Mouse (Mus musculus) liver, embryonic 13.5 days (tissue): ENCODE data around the gene Snrpd2. TPM values are rescaled to one million over a fixed set of nuclear protein-coding genes. Genes with fewer than 3 reads are reported as not detected.

ENCODE experiments used
- ATAC-seq: fragments of 200-750 bp; cut with Nextera tagmentation; 2 replicates; pipeline ENCODE4 v1.8.0; 2017; ENCODE audit warnings: low read depth, mild to moderate bottlenecking, moderate number of reproducible peaks, moderate library complexity
- DNase-seq: peaks from one replicate; pipeline ENCODE4 v3.0.0; 2022
- H3K27ac ChIP-seq: fragments of 300-500 bp; sonication (generic); 2 replicates; pipeline ENCODE4 v1.5.1; 2015; ENCODE audit warnings: moderate library complexity, mild to moderate bottlenecking, inconsistent platforms
- H3K27me3 ChIP-seq: fragments of 300-500 bp; sonication (generic); 2 replicates; pipeline ENCODE4 v1.6.1; 2015; ENCODE audit warnings: mild to moderate bottlenecking, inconsistent platforms
- H3K36me3 ChIP-seq: fragments of 300-500 bp; sonication (generic); 2 replicates; pipeline ENCODE4 v1.6.1; 2015; ENCODE audit warnings: mild to moderate bottlenecking, inconsistent platforms
- H3K4me1 ChIP-seq: fragments of 300-500 bp; sonication (generic); replicated peaks from 2 replicates; pipeline ENCODE4 v1.6.1; 2015; ENCODE audit warnings: inconsistent platforms
- H3K4me2 ChIP-seq: fragments of 300-500 bp; sonication (generic); 2 replicates; pipeline ENCODE4 v1.6.1; 2015; ENCODE audit warnings: inconsistent platforms, mild to moderate bottlenecking, moderate library complexity
- H3K4me3 ChIP-seq: fragments of 300-500 bp; sonication (generic); replicated peaks from 2 replicates; pipeline ENCODE4 v1.5.1; 2015; ENCODE audit warnings: mild to moderate bottlenecking, inconsistent platforms
- H3K9ac ChIP-seq: fragments of 300-500 bp; sonication (generic); 2 replicates; pipeline ENCODE4 v1.6.1; 2015; ENCODE audit warnings: mild to moderate bottlenecking, inconsistent platforms
- H3K9me3 ChIP-seq: fragments of 300-500 bp; sonication (generic); replicated peaks from 2 replicates; pipeline ENCODE4 v1.6.1; 2016; ENCODE audit warnings: inconsistent platforms
- WGBS: fragments of 180-500 bp; shearing (Covaris S2); methylation state at CpG from one replicate; pipeline ENCODE4 v1.1.7; 2015; ENCODE audit not compliant: insufficient replicate concordance; 5-methylcytosine and 5-hydroxymethylcytosine counted together
- polyA plus RNA-seq: library from polyadenylated mRNA; unstranded; fragments of >200 nt; fragmentation: Nextera tagmentation; extraction: Ambion mirVana; gene quantifications from 2 replicates; pipeline ENCODE4 v1.2.1, GENCODE M21; 2015

The Snrpd2 gene
- polyA plus RNA-seq, 1 experiment from 2014 or later, result 89.4 TPM

DNA sequence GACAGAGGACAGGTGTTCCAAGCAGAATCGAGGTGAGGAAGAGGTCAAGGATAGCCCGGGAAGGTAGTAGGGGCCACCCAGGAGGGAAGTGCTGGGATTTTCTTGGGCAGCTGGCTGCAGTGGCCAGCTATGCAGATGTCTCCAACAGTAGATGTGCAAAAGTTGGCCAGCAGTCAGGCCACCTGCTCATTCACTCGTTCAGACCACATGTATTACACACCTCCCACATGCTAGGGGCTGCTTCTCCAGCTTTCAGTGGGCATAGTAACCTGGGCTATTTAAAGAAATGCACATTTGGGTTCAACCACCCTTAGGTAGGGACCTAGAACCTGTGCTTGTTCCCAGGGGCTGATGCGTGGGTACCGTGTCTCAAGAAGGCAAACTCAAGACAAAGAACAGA is 21.8 kb upstream of the Snrpd2 start:
- Histone ChIP-seq H3K4me3 (no peak overlapping the region), H3K4me2 (no peak overlapping the region), H3K27ac (no peak overlapping the region), H3K9ac (no peak overlapping the region), H3K36me3 (0 out of 2 replicates have a peak, but pooled peaks cover 7% of the 10 kb centered on the region), H3K9me3 (no peaks in the 10 kb centered on the region), H3K4me1 (peaks cover 22% of the 10 kb centered on the region), H3K27me3 (no peaks in the 10 kb centered on the region)
- DNase-seq (no peak), ATAC-seq (no peak)
- 85% methylated on average over 5 of the region's 5 CpGs for WGBS

DNA sequence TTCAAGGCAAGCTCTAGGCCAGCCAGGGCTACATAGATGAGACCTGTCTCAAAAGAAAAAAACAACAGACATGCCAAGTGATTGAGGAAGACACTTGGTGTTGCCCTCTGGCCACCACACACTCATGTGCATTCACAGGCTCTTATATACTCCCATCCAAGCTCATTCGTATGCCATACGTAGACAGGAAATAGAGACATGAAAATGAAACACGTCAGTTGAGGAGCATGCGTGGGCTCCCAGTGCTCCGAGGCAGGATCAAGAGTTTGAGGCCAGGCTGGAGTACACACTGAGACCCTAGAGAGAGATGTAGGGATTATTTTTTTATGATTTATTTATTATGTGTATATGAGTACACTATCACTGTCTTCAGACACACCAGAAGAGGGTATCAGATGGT is 20.1 kb upstream of the Snrpd2 start:
- no peak overlapping the region for H3K4me2 ChIP-seq
- 83% methylated on average over 5 of the region's 5 CpGs for WGBS
- DNase-seq (no peak), ATAC-seq (no peak)
- no peak overlapping the region for H3K9ac ChIP-seq
- H3K4me3 ChIP-seq, result no peak overlapping the region
- H3K27me3 ChIP-seq, result no peaks in the 10 kb centered on the region
- no peak overlapping the region for H3K27ac ChIP-seq
- peaks cover 7% of the 10 kb centered on the region; the same call in 1 of the 2 replicates for H3K36me3 ChIP-seq
- H3K4me1 ChIP-seq, result peaks cover 23% of the 10 kb centered on the region
- no peaks in the 10 kb centered on the region for H3K9me3 ChIP-seq

DNA sequence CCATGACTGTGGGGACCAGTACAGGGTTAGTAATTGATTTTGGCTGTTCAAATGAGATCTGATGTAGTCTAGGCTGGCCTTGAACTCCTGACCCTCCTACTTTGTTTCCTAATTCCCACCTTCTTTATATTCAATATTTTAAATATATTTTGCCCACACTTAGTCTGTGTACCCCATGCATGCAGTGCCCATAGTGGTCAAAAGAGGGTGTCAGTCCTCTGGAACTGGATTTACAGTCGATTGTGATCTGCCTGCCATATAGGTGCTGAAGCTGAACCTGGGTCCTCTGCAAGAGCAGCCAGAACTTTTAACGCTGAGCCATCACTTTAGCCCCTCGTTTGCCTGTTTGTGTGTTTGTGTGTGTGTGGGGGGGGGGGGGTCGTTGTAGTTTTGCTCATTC is 18.9 kb upstream of the Snrpd2 start:
- DNase-seq, result no peak
- H3K9me3 ChIP-seq, result no peaks in the 10 kb centered on the region
- WGBS, result 30% methylated on average over 4 of the region's 4 CpGs
- H3K4me1 ChIP-seq, result peaks cover 23% of the 10 kb centered on the region
- no peak for ATAC-seq
- no peaks in the 10 kb centered on the region for H3K27me3 ChIP-seq
- peak overlapping the region; percentile 72 for H3K4me2 ChIP-seq
- 0 out of 2 replicates have a peak overlapping the region, but pooled peaks have one; percentile 73 for H3K27ac ChIP-seq
- peak overlapping the region; percentile 48; the same call in 1 of the 2 replicates for H3K4me3 ChIP-seq
- H3K9ac ChIP-seq, result no peak overlapping the region
- peaks cover 16% of the 10 kb centered on the region for H3K36me3 ChIP-seq

DNA sequence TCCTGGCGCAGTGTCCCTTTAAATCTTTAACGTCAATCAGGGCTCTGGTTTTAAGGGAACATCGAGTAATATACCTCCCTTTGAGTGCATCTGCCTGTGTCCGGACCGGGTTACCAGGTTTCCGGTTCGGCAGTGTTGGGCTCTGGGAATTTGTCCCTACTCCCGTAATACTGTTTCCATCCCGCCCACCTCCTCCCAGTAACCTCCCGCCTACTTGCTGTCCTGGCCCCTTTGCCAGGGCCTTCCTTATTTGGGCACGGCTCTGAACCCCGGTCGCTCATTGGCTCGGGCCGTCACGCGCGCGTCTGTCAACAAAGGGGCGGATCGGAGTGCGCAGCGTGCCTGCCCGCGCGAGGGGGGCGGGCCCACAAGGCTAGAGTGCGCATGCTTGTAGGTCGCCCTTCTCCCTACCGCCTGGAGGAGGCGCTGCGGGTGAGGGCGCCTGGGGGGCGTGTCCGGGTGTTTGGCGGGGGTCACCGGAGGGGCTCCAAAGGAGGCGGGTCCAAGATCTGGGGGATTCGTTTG is 18.1 kb upstream of the Snrpd2 start:
- H3K36me3 ChIP-seq, result peaks cover 19% of the 10 kb centered on the region
- H3K4me1 ChIP-seq, result peaks cover 23% of the 10 kb centered on the region
- no peaks in the 10 kb centered on the region for H3K9me3 ChIP-seq
- peak overlapping the region; percentile 48 for H3K4me3 ChIP-seq
- 2% methylated on average over 38 of the region's 39 CpGs for WGBS
- ATAC-seq, result peak; percentile 95
- DNase-seq, result peak; percentile 89
- H3K4me2 ChIP-seq, result peak overlapping the region; percentile 72
- no peaks in the 10 kb centered on the region for H3K27me3 ChIP-seq
- H3K27ac ChIP-seq, result peak overlapping the region; percentile 73; the same call in 1 of the 2 replicates
- peak overlapping the region; percentile 53 for H3K9ac ChIP-seq

DNA sequence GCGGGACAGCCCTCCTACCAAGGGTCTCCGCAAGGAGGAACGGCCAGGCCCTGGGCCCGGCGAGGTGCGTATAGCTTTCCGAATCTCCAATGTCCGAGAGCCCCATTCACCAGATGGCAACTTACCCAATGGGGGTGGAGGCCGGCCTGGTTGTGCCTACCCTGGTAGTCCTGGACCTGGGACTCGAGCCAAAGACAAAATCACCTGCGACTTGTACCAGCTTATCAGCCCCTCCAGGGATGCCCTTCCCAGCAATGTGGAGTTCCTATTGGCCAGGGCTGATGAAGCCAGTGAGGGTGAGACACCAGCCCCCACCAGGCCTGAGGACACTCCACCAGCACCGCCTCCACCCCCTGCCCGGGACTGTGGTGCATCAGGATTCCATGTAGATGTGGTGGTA is 13.4 kb upstream of the Snrpd2 start:
- Histone ChIP-seq H3K27me3 (no peaks in the 10 kb centered on the region), H3K27ac (no peak overlapping the region), H3K9ac (no peak overlapping the region), H3K4me1 (peaks cover 12% of the 10 kb centered on the region), H3K9me3 (no peaks in the 10 kb centered on the region), H3K4me2 (no peak overlapping the region), H3K4me3 (no peak overlapping the region), H3K36me3 (peaks cover 56% of the 10 kb centered on the region)
- DNase-seq (no peak), ATAC-seq (no peak)
- WGBS, result 86% methylated on average over 13 of the region's 13 CpGs

DNA sequence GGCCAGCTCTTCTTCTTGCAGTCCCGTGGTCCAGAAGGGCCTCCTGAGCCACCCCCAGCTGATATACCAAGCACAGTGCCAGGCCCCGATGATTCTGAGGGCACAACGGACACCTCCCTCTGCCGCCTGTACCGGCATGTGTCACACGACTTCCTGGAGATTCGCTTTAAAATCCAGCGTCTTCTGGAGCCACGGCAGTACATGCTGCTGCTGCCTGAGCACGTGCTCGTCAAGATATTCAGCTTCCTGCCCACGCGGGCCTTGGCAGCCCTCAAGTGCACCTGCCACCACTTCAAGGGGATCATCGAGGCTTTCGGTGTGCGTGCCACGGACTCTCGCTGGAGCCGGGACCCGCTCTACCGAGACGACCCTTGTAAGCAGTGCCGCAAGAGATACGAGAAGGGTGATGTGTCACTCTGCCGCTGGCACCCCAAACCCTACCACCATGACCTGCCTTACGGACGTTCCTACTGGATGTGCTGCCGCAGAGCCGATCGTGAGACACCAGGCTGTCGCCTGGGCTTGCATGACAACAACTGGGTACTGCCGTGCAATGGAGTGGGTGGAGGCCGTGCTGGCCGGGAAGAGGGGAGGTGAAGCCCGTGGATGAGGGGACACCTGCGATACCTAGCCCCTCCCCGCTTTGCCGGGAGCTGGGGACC is 12.7 kb upstream of the Snrpd2 start:
- no peak for ATAC-seq
- Histone ChIP-seq H3K9me3 (no peaks in the 10 kb centered on the region), H3K36me3 (peaks cover 56% of the 10 kb centered on the region), H3K4me2 (no peak overlapping the region), H3K4me3 (no peak overlapping the region), H3K27ac (no peak overlapping the region), H3K9ac (no peak overlapping the region), H3K4me1 (peaks cover 6% of the 10 kb centered on the region), H3K27me3 (no peaks in the 10 kb centered on the region)
- no peak for DNase-seq
- 86% methylated on average over 38 of the region's 38 CpGs for WGBS

DNA sequence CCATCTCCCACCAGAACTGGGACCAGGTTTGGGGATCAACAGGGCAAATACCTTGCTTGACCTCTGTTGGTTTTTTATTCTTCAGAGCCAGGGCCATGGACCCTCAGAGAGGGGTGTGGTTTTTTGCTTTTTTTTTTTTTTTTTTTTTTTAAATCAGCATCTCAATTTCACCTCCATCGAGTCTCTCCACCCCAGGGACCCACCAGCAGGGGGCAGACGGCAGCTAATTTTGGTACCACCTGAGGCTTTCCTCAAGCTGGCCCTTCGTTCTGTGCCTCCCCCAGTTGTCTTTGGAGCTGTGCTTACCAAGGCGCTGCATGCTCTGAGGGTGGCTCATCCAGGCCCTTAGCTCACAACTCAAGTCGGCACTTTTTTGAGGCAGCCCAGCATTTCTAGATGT is 12.1 kb upstream of the Snrpd2 start:
- no peak overlapping the region for H3K9ac ChIP-seq
- DNase-seq (no peak), ATAC-seq (no peak)
- H3K9me3 ChIP-seq, result no peaks in the 10 kb centered on the region
- no peaks in the 10 kb centered on the region for H3K27me3 ChIP-seq
- H3K36me3 ChIP-seq, result peaks cover 56% of the 10 kb centered on the region
- H3K4me1 ChIP-seq, result 0 out of 2 replicates have a peak, but pooled peaks cover 2% of the 10 kb centered on the region
- H3K27ac ChIP-seq, result no peak overlapping the region
- no peak overlapping the region for H3K4me2 ChIP-seq
- WGBS, result 49% methylated on average over 5 of the region's 5 CpGs
- no peak overlapping the region for H3K4me3 ChIP-seq

DNA sequence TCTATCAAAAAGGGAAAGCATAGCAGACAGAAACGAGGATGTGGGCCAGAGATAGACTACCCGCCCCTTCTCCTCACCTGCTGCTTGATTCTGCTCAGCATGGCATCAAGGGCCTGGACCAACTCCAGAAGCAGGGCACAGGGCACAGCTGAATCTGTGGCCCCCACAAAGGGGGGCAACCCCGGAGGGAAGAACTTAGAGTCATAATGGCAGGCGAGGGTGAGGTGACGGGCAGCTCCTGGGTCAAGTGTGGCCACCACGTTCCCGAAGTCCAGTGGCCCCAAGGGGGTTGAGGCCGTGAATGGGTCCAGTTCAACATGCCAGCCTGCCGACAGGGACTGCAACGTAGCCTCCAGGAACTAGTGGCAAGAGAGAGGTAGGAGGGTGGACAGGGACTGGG is 2.7 kb upstream of the Snrpd2 start:
- peaks cover 7% of the 10 kb centered on the region for H3K36me3 ChIP-seq
- DNase-seq (no peak), ATAC-seq (no peak)
- H3K4me1 ChIP-seq, result peaks cover 29% of the 10 kb centered on the region
- no peak overlapping the region for H3K4me2 ChIP-seq
- 75% methylated on average over 10 of the region's 10 CpGs for whole genome bisulfite sequencing
- no peaks in the 10 kb centered on the region for H3K9me3 ChIP-seq
- H3K27ac ChIP-seq, result no peak overlapping the region
- H3K27me3 ChIP-seq, result no peaks in the 10 kb centered on the region
- H3K9ac ChIP-seq, result no peak overlapping the region
- H3K4me3 ChIP-seq, result no peak overlapping the region

DNA sequence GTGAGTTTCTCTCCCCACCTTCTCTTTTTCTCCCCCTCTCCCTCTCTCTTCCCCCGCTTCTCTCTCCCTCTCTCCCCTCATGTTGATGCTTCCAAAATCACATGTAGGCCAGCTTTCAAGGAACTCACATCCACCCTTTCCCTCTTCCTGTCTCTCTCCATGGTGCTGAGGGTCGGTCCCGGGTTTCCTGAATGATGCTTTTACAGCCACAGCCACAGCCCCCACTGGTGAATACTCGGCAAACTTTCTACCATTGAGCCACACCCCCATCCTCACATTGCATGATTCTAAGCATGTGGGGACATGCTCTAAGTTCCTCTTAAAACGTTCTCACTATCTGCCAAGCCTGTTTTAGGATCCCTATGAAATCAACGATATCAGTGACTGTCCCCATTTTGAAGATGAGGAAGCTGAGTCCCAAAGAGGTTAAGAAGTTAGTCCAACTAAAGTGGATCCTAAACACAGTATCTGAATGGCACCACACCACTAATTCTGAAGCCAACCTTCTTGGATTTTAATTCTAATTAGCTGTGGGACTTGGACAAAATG is 2.0 kb upstream of the Snrpd2 start:
- H3K4me2 ChIP-seq, result peak overlapping the region; percentile 96
- peaks cover 14% of the 10 kb centered on the region for H3K36me3 ChIP-seq
- H3K27ac ChIP-seq, result no peak overlapping the region
- H3K4me1 ChIP-seq, result peaks cover 29% of the 10 kb centered on the region
- DNase-seq (no peak), ATAC-seq (no peak)
- H3K9me3 ChIP-seq, result no peaks in the 10 kb centered on the region
- H3K27me3 ChIP-seq, result no peaks in the 10 kb centered on the region
- H3K4me3 ChIP-seq, result peak overlapping the region; percentile 77; the same call in 1 of the 2 replicates
- 34% methylated on average over 6 of the region's 6 CpGs for WGBS
- H3K9ac ChIP-seq, result no peak overlapping the region

DNA sequence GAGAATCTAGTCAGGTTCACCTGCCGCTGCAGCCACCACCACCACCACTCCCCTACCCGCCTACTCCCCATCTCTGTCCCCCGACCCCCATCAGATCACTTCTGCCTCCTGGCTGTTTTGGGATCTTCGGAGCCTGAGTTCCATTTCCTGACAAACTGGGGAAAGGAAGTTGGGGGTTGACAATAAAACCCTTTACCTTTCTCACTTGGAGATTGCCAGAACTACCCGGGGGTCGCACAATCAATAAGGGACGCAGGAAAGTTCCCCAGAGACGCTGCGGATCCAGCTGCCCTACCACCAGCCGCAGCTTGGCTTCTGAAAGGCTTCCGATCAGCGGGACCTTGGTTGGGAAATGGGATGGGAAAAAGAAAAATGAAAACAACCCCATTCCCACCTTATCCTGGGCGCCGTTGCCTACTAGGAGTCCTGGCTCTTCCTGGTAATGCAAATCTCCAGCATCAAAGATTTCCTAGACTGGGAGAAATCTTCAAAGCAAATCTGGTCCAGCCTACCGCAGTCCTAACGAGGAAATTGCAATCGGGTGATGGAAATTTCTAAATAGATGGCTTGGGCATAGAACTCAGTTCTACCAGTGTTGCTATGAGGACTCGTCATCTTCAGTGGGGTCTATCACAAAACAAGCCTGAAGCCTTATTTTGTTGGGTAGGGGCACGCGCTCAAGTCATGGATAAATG is 1.2 kb upstream of the Snrpd2 start:
- peak overlapping the region; percentile 76 for H3K9ac ChIP-seq
- H3K4me3 ChIP-seq, result peak overlapping the region; percentile 77
- no peaks in the 10 kb centered on the region for H3K27me3 ChIP-seq
- H3K4me1 ChIP-seq, result peaks cover 29% of the 10 kb centered on the region
- no peaks in the 10 kb centered on the region for H3K9me3 ChIP-seq
- 8% methylated on average over 20 of the region's 20 CpGs for WGBS
- peak overlapping the region; percentile 96 for H3K4me2 ChIP-seq
- ATAC-seq (no peak), DNase-seq (no peak)
- H3K36me3 ChIP-seq, result peaks cover 22% of the 10 kb centered on the region
- H3K27ac ChIP-seq, result peak overlapping the region; percentile 82; the same call in 1 of the 2 replicates

DNA sequence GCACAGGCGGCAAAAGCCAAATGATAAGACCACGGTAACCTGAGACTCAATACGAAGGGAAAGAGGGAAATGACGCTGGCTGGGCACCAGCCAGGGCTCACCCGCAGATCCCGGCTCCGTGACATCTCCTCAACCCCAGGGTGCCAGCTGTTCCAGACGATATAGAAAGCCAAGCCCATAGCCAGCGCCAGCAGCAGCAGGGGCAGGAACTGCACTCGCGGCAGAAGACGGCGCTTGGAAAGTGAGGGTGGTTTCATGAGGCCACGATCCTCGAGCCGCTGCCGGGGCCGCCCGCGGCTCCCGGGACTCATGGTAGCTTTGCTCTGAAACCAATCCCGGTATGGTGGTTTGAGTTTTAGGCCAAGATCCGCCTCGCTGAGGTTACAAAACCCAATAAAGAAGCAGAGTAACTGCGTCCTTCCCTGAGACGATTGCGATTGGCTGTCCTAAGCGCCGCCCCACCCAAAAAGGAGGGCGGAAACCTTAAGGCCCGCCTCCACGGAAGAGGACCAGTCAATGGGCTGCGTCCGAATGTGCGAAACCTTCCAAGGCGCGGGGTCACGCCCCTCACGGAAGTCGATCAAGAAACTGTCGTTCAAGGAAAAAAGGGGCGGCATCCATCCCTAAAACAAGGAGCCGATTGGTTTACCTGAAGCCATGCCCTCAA is 514 bp upstream of the Snrpd2 start, which contains the start of gene Qpctl:
Qpctl (minus strand) TSS at position 417 of the 667 bp plus-strand sequence.
- DNase-seq (peak; percentile 98), ATAC-seq (peak; percentile 95)
- H3K9me3 ChIP-seq, result no peaks in the 10 kb centered on the region
- H3K9ac ChIP-seq, result peak within 1 kb of the TSS; percentile 85
- WGBS, result under 1% methylated on average over 43 of the region's 43 CpGs
- H3K4me2 ChIP-seq, result peak within 1 kb of the TSS; percentile 96
- peaks cover 29% of the 10 kb centered on the region for H3K4me1 ChIP-seq
- H3K27me3 ChIP-seq, result no peaks in the 10 kb centered on the region
- peak within 1 kb of the TSS; percentile 77 for H3K4me3 ChIP-seq
- H3K27ac ChIP-seq, result peak within 1 kb of the TSS; percentile 82
- peaks cover 28% of the 10 kb centered on the region for H3K36me3 ChIP-seq
